Mouse (Mus musculus): Measurements from ENCODE around the gene Dock3. TPM values are rescaled to one million over a fixed set of nuclear protein-coding genes. Genes with fewer than 3 reads are reported as not detected.

The Dock3 gene
- polyA plus RNA-seq, 1 experiment from 2014 or later = 9.1 TPM

DNA sequence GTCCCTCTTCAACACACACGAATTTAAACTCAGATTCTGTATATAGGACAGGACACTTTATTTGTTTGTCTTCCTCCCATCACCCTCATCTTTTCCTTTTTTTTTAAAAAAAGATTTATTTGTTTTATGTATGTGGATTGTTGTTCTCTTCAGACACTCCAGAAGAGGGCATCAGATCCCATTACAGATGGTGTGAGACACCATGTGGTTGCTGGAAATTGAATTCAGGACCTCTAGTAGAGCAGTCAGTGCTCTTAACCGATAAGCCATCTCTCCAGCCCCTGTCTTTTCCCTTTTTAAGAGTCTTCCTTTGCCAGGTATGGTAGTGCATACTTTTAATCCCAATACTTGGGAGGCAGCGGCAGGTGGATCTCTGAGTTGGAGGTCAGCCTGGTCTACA, 375.0 kb downstream of the Dock3 start:
- Histone ChIP-seq H3K9ac (ENCODE audit: low read length) (no peak overlapping the region), H3K36me3 (ENCODE audit: control insufficient read depth, insufficient read depth, low read length) (peaks cover 87% of the 10 kb centered on the region)

More for the DNA sequence above, 375.0 kb downstream of the Dock3 start:
- Histone ChIP-seq H3K9me3 (replicated peaks; ENCODE audit: control insufficient read depth, low read length) (no peaks in the 10 kb centered on the region), H3K27ac (ENCODE audit: low read depth, low read length) (no peak overlapping the region), H3K4me3 (ENCODE audit: low read depth, low read length) (no peak overlapping the region), H3K4me1 (ENCODE audit: control insufficient read depth, insufficient read depth, low read length) (no peaks in the 10 kb centered on the region), H3K4me2 (ENCODE audit: low read length) (no peak overlapping the region), H3K27me3 (replicated peaks; ENCODE audit: control insufficient read depth, insufficient read depth, low read length) (no peaks in the 10 kb centered on the region)
- DNase-seq (ENCODE audit: low spot score) (no peak), ATAC-seq (no peak)
- WGBS = 87% methylated on average over 3 of the region's 3 CpGs

Small RNAs within 50 kb of the gene (microRNA-seq; reads per million reads assigned to microRNA genes)
- gene Gm22238 = not detected

Other genes with a start within 250 kb of the Dock3 start
- 1.4 and 1.9 TPM in 2 replicates for gene Mapkapk3, start 58.0 kb upstream of the Dock3 start, polyA plus RNA-seq (2014; fragmentation: Nextera tagmentation; extraction: Ambion mirVana)
- gene Cish, start 64.1 kb upstream of the Dock3 start, polyA plus RNA-seq (2014; fragmentation: Nextera tagmentation; extraction: Ambion mirVana) = 4.9 and 7.0 TPM in 2 replicates
- 14.0 and 15.7 TPM in 2 replicates for gene Hemk1, start 106.4 kb upstream of the Dock3 start, polyA plus RNA-seq (2014; fragmentation: Nextera tagmentation; extraction: Ambion mirVana)
- 2.0 and 2.3 TPM in 2 replicates for gene 6430571L13Rik, start 108.7 kb upstream of the Dock3 start, polyA plus RNA-seq (2014; fragmentation: Nextera tagmentation; extraction: Ambion mirVana)
- gene Cacna2d2, start 167.7 kb upstream of the Dock3 start, polyA plus RNA-seq (2014; fragmentation: Nextera tagmentation; extraction: Ambion mirVana) = 4.2 and 4.3 TPM in 2 replicates

All from forebrain, embryonic 14.5 days (tissue).